Mouse (Mus musculus) liver, embryonic 14.5 days (tissue): ENCODE measurements around the gene Map4k2. TPM values are rescaled to one million over a fixed set of nuclear protein-coding genes. Genes with fewer than 3 reads are reported as not detected.

Experiments
- ATAC-seq: fragments of 200-750 bp; cut with Nextera tagmentation; 2 replicates; pipeline ENCODE4 v1.8.0; 2017; ENCODE audit warnings: moderate number of reproducible peaks, mild to moderate bottlenecking, moderate library complexity; ENCODE audit not compliant: insufficient read depth
- DNase-seq, 3 experiments: peaks; one replicate each; pipeline ENCODE4 v3.0.0-alpha.2; 2012 to 2013; ENCODE audit warnings: low read depth in 3 of 3, low spot score in 3 of 3
- H3K27ac ChIP-seq: fragments of 300-500 bp; sonication (generic); 2 replicates; pipeline ENCODE4 v1.5.1; 2014; ENCODE audit warnings: moderate library complexity, mild to moderate bottlenecking, control low read depth, inconsistent platforms
- H3K27me3 ChIP-seq: fragments of 300-500 bp; sonication (generic); 2 replicates; pipeline ENCODE4 v1.6.1; 2014; ENCODE audit warnings: mild to moderate bottlenecking, low read length, moderate library complexity; ENCODE audit not compliant: control insufficient read depth, insufficient read depth
- H3K36me3 ChIP-seq: fragments of 300-500 bp; sonication (generic); replicated peaks from 2 replicates; pipeline ENCODE4 v1.6.1; 2014; ENCODE audit warnings: low read depth; ENCODE audit not compliant: control insufficient read depth, insufficient read depth
- H3K4me1 ChIP-seq, 2 experiments: fragments of 200-500 bp in 1 of 2; fragments of 300-500 bp in 1 of 2; sonication (generic) in 1 of 2; replicated peaks; 2 replicates each; pipeline ENCODE4 v1.6.1; 2012 to 2014; ENCODE audit warnings: antibody characterized with exemption in 1 of 2, inconsistent platforms in 1 of 2, low read length in 1 of 2; ENCODE audit not compliant: control insufficient read depth in 2 of 2, insufficient read depth in 2 of 2
- H3K4me2 ChIP-seq: fragments of 300-500 bp; sonication (generic); 2 replicates; pipeline ENCODE4 v1.6.1; 2014; ENCODE audit warnings: low read depth, mild to moderate bottlenecking, control low read depth, moderate library complexity
- H3K4me3 ChIP-seq, 2 experiments: fragments of 200-500 bp in 1 of 2; fragments of 300-500 bp in 1 of 2; sonication (generic) in 1 of 2; 2 replicates each; pipeline ENCODE4 v1.5.1; 2012 to 2014; ENCODE audit warnings: low read depth in 2 of 2, low read length in 2 of 2, mild to moderate bottlenecking in 2 of 2, control low read depth in 1 of 2, inconsistent platforms in 1 of 2, moderate library complexity in 1 of 2; ENCODE audit not compliant: insufficient read depth in 1 of 2
- H3K9ac ChIP-seq: fragments of 300-500 bp; sonication (generic); replicated peaks from 2 replicates; pipeline ENCODE4 v1.6.1; 2014; ENCODE audit warnings: mild to moderate bottlenecking, control low read depth, moderate library complexity
- H3K9me3 ChIP-seq: fragments of 300-500 bp; sonication (generic); 2 replicates; pipeline ENCODE4 v1.6.1; 2016; ENCODE audit warnings: low read length, mixed read lengths; ENCODE audit not compliant: control insufficient read depth
- CTCF ChIP-seq: IDR thresholded peaks from 2 replicates; pipeline ENCODE4 v1.5.1; 2016; ENCODE audit warnings: antibody characterized with exemption, low read depth, control low read depth
- EP300 ChIP-seq: IDR thresholded peaks from 2 replicates; pipeline ENCODE4 v1.6.1; 2016; ENCODE audit warnings: antibody characterized with exemption, low read depth
- WGBS: fragments of 180-500 bp; shearing (Covaris S2); extraction: QIAGEN DNeasy Blood & Tissue Kit; methylation state at CpG from one replicate; pipeline ENCODE4 v1.1.7; 2014; ENCODE audit not compliant: insufficient replicate concordance; 5-methylcytosine and 5-hydroxymethylcytosine counted together
- polyA plus RNA-seq, 2 experiments: library from polyadenylated mRNA; depleted of rRNA in 1 of 2; stranded (reverse) in 1 of 2; unstranded in 1 of 2; fragments of >200 nt; fragmentation: Nextera tagmentation in 1 of 2; extraction: Ambion mirVana in 1 of 2; gene quantifications; 2 replicates each; pipeline versions ENCODE4 v1.2.1 to v1.2.3; 2012 to 2014

Gene Map4k2
- polyA plus RNA-seq, 2 experiments, result 3.0 to 17.6 TPM

- Histone ChIP-seq H3K27me3 (no peaks in the 10 kb centered on the region), H3K9ac (no peak overlapping the region), H3K4me1 (peaks cover 4 to 6% of the 10 kb centered on the region in 2 experiments; a peak in 3 of 4 replicates), H3K27ac (no peak overlapping the region), H3K36me3 (peaks cover 98% of the 10 kb centered on the region), H3K4me3 (no peak overlapping the region), H3K9me3 (no peaks in the 10 kb centered on the region), H3K4me2 (no peak overlapping the region)
- ATAC-seq (no peak), DNase-seq (no peak)
- TF ChIP-seq CTCF (no peak), EP300 (no peak)
- WGBS, result 81% methylated on average over 2 of the region's 2 CpGs
Measured at GRCm38 (mm10) chr19:6370175-6370574, 29.2 kb downstream of the Map4k2 start.

DNA sequence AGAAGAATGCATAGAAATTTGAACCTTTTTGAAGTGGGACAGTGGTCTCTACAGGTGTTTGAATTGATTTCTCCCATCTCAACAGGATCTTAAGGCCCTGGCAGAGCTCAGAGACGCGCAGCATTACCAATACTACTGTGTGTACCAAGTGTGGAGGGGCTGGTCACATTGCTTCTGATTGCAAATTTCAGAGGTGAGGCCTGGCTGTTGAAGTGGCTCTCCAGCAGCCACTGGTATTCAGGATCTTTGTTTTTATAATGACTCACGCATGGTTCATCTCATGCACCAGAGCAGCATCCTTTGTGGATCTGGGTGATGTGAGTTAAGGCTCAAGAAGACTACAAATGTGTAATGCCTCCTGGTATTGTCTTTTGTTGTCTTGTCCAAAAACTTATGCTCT lies 31.5 kb downstream of the Map4k2 start:
- Histone ChIP-seq H3K9me3 (no peaks in the 10 kb centered on the region), H3K4me2 (no peak overlapping the region), H3K36me3 (peaks cover 98% of the 10 kb centered on the region), H3K9ac (no peak overlapping the region), H3K27ac (no peak overlapping the region), H3K4me3 (no peak overlapping the region), H3K4me1 (no peaks in the 10 kb centered on the region), H3K27me3 (no peaks in the 10 kb centered on the region)
- WGBS, result 89% methylated on average over 3 of the region's 3 CpGs
- DNase-seq, result no peak
- ATAC-seq, result no peak
- TF ChIP-seq CTCF (no peak), EP300 (no peak)

DNA sequence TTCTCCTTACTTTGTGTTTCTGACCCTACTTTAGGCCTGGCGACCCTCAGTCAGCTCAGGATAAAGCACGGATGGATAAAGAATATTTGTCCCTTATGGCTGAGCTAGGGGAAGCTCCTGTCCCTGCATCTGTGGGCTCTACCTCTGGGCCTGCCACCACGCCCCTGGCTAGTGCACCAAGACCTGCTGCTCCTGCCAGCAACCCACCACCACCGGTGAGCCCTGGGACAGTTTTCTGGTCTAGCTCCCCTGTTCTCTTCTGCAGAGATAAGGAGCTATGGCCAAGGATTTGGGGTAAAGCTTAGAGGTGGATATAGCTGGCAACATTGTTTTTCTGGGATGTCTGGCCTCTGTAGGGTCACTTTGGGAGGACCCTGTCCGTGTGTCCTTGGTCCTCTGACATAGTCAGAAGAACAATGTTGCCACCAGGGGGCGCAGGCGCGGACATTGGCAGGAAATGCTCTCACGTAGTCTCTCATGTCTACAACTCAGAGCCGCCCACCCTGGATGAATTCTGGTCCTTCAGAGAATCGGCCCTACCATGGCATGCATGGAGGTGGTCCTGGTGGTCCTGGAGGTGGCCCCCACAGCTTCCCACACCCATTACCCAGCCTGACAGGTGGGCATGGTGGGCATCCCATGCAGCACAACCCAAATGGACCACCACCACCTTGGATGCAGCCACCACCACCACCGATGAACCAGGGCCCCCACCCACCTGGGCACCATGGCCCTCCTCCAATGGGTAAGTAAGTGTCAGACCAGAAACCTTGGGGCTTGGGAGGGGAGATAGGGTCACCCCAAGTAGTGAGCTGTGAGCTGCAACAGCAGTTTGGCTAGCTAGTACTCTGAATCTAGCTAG lies 32.8 kb downstream of the Map4k2 start:
- H3K9ac ChIP-seq, result no peak overlapping the region
- ATAC-seq (peak; percentile 25; the same call in 1 of the 2 replicates), DNase-seq (peak; percentile 40 to 50 (median 42))
- TF ChIP-seq EP300 (no peak), CTCF (peak; percentile 88)
- peaks cover 96% of the 10 kb centered on the region for H3K36me3 ChIP-seq
- no peak overlapping the region for H3K4me3 ChIP-seq
- no peaks in the 10 kb centered on the region for H3K9me3 ChIP-seq
- no peaks in the 10 kb centered on the region for H3K4me1 ChIP-seq
- H3K27ac ChIP-seq, result no peak overlapping the region
- no peak overlapping the region for H3K4me2 ChIP-seq
- 57% methylated on average over 12 of the region's 12 CpGs for WGBS
- H3K27me3 ChIP-seq, result no peaks in the 10 kb centered on the region

GRCm38 (mm10) chr19:6374571-6374970 lies 33.6 kb downstream of the Map4k2 start:
- DNase-seq (no peak), ATAC-seq (no peak)
- Histone ChIP-seq H3K36me3 (peaks cover 90% of the 10 kb centered on the region), H3K9me3 (no peaks in the 10 kb centered on the region), H3K9ac (no peak overlapping the region), H3K27me3 (no peaks in the 10 kb centered on the region), H3K4me3 (no peak overlapping the region), H3K4me2 (no peak overlapping the region), H3K27ac (no peak overlapping the region), H3K4me1 (no peaks in the 10 kb centered on the region)
- TF ChIP-seq CTCF (no peak), EP300 (no peak)
- WGBS, result 98% methylated on average over 10 of the region's 10 CpGs

DNA sequence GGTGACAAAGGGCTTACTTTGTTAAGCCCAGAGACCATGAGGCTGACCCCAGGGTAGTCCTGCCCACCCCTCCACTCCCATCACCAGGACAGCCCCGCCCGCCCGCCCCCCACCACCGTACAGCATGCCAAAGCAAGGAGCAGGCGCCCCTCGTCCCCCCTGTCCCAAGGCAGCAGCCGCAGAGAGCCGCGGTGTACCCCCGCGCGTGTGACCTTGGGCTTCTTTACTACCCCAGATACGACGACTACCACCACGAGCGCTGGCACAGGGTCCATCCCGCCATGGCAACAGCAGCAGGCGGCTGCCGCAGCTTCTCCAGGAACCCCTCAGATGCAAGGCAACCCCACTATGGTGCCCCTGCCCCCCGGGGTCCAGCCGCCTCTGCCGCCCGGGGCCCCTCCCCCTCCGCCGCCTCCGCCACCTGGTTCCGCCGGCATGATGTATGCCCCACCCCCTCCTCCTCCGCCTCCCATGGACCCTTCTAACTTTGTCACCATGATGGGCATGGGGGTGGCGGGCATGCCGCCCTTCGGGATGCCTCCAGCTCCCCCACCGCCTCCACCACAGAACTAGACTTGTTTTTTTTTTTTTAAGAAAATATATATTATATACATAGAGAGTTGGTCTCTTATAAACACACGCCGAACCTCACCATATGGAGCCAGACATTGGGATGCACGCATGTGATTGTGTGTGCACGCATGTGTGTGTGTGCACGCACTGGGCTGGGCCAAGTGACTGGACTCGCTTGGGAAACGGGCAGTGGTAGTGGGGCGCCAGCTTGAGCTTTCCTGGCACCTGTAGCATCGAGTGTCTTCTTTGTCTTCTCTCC lies 34.7 kb downstream of the Map4k2 start:
- Histone ChIP-seq H3K4me2 (no peak overlapping the region), H3K27ac (no peak overlapping the region), H3K4me1 (no peaks in the 10 kb centered on the region), H3K4me3 (no peak overlapping the region), H3K9ac (no peak overlapping the region), H3K9me3 (no peaks in the 10 kb centered on the region), H3K27me3 (no peaks in the 10 kb centered on the region), H3K36me3 (peaks cover 81% of the 10 kb centered on the region)
- 93% methylated on average over 42 of the region's 42 CpGs for WGBS
- DNase-seq (no peak), ATAC-seq (no peak)
- TF ChIP-seq EP300, result no peak
- no peak for TF ChIP-seq CTCF
